Mouse (Mus musculus) spleen, adult 2 months (tissue): ENCODE results near the gene Glb1.

ENCODE experiments used
- CTCF ChIP-seq: fragments of 200-500 bp; IDR thresholded peaks from 2 replicates; pipeline ENCODE4 v1.5.1; 2011; ENCODE audit warnings: mild to moderate bottlenecking, inconsistent platforms; ENCODE audit not compliant: insufficient read depth, insufficient read length, insufficient replicate concordance; ENCODE audit errors: extremely low read depth
- POLR2A ChIP-seq: fragments of 200-500 bp; IDR thresholded peaks from 2 replicates; pipeline ENCODE4 v1.6.1; 2011; ENCODE audit warnings: low read depth, low read length, inconsistent platforms

DNA sequence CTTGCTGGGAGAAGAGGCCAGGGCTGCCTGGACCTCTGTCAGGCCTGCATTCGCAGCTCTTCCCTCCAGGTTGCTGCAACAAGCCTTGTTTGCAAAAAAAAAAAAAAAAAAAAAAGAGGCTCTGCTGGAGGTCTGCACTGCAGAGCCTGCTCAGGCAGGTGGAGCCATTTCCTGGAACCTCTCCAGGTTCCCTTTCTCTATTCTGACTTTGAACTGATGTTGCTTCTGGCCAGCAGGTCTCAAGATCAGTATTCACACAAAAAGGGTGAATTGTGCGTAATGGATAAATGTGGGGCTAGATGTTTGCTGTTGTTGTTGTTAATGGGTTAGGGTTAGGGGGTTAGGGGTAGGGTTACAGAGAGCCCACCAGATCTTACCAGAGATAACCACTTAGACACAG, 34.8 kb downstream of the Glb1 start:
- TF ChIP-seq POLR2A = no peak
- TF ChIP-seq CTCF = no peak
